Mouse (Mus musculus): Measurements from ENCODE around the gene Fnip2. TPM values are rescaled to one million over a fixed set of nuclear protein-coding genes. Genes with fewer than 3 reads are reported as not detected.
A peak's percentile ranks its signal among the peaks of the same experiment; 100 is the strongest.

Fnip2 gene
- polyA plus RNA-seq, 1 experiment from 2014 or later = 9.9 TPM

DNA sequence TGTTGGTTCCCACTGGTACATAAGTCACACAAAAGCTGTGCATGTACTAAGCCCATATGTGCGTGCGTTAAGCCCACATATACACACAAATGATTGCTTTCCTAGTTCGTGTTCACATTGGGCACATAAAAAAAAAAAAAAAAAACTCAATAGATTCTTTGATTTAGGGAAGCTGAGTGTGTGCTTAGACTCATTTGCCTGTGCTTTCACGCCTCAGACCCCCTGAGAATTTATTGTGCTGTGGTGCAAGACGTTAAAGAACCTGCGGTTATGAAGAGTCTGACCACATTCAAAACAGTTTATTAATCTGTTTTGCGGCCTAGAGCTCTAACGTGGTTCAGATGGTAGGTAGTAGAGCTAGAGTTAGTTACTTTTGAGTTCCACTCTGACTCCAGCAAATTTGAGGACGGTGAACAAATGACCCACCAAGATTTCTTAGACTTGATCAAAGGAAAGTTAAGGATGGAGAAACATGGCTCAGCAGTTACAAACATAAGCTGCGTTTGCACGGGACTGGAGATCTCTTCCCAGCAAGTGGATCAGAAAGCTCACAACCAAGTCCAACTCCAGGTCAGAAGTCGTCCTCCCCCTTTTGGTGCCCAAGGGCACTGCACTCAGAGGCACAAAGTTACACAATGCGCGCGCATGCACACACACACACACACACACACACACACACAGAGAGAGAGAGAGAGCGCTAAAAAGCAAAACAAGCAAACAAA is 1.2 kb upstream of the Fnip2 start:
- DNase-seq (ENCODE audit: low spot score) = no peak
- peak overlapping the region; percentile 78; the same call in 1 of the 2 replicates for H3K27ac ChIP-seq
- H3K4me2 ChIP-seq (replicated peaks) = peak overlapping the region; percentile 79
- no peaks in the 10 kb centered on the region; the same call in 1 of the 2 replicates for H3K4me1 ChIP-seq (replicated peaks; ENCODE audit: control insufficient read depth, insufficient read depth, low read length)
- 87% methylated on average over 16 of the region's 16 CpGs for WGBS
- no peak for ATAC-seq (ENCODE audit: low FRiP score)
- no peaks in the 10 kb centered on the region for H3K9me3 ChIP-seq (ENCODE audit: control insufficient read depth, low read length)
- H3K27me3 ChIP-seq (ENCODE audit: control insufficient read depth, insufficient read depth, low read length) = no peaks in the 10 kb centered on the region
- H3K36me3 ChIP-seq (replicated peaks; ENCODE audit: control insufficient read depth, insufficient read depth) = no peaks in the 10 kb centered on the region
- H3K4me3 ChIP-seq (replicated peaks; ENCODE audit: low read length) = peak overlapping the region; percentile 71; the same call in 1 of the 2 replicates
- H3K9ac ChIP-seq = peak overlapping the region; percentile 80; the same call in 1 of the 2 replicates

GRCm38 (mm10) chr3:79566716-79567691 is 592 bp downstream of the Fnip2 start:
- WGBS = 3% methylated on average over 53 of the region's 60 CpGs
- peak; percentile 63; the same call in 1 of the 2 replicates for ATAC-seq (ENCODE audit: low FRiP score)
- peak overlapping the region; percentile 71 for H3K4me3 ChIP-seq (replicated peaks; ENCODE audit: low read length)
- no peaks in the 10 kb centered on the region for H3K27me3 ChIP-seq (ENCODE audit: control insufficient read depth, insufficient read depth, low read length)
- H3K9ac ChIP-seq = peak overlapping the region; percentile 80
- H3K4me1 ChIP-seq (replicated peaks; ENCODE audit: control insufficient read depth, insufficient read depth, low read length) = no peaks in the 10 kb centered on the region; the same call in 1 of the 2 replicates
- peak overlapping the region; percentile 78 for H3K27ac ChIP-seq
- no peaks in the 10 kb centered on the region for H3K36me3 ChIP-seq (replicated peaks; ENCODE audit: control insufficient read depth, insufficient read depth)
- peak; percentile 38 for DNase-seq (ENCODE audit: low spot score)
- no peaks in the 10 kb centered on the region for H3K9me3 ChIP-seq (ENCODE audit: control insufficient read depth, low read length)
- H3K4me2 ChIP-seq (replicated peaks) = peak overlapping the region; percentile 79

GRCm38 (mm10) chr3:79564875-79565606 is 2.6 kb downstream of the Fnip2 start:
- Histone ChIP-seq H3K9me3 (ENCODE audit: control insufficient read depth, low read length) (no peaks in the 10 kb centered on the region), H3K27ac (no peak overlapping the region), H3K9ac (no peak overlapping the region), H3K27me3 (ENCODE audit: control insufficient read depth, insufficient read depth, low read length) (no peaks in the 10 kb centered on the region), H3K36me3 (replicated peaks; ENCODE audit: control insufficient read depth, insufficient read depth) (no peaks in the 10 kb centered on the region), H3K4me1 (replicated peaks; ENCODE audit: control insufficient read depth, insufficient read depth, low read length) (no peaks in the 10 kb centered on the region; the same call in 1 of the 2 replicates), H3K4me2 (replicated peaks) (no peak overlapping the region), H3K4me3 (replicated peaks; ENCODE audit: low read length) (no peak overlapping the region)
- WGBS = 87% methylated on average over 10 of the region's 10 CpGs
- DNase-seq (ENCODE audit: low spot score) = no peak
- no peak for ATAC-seq (ENCODE audit: low FRiP score)

DNA sequence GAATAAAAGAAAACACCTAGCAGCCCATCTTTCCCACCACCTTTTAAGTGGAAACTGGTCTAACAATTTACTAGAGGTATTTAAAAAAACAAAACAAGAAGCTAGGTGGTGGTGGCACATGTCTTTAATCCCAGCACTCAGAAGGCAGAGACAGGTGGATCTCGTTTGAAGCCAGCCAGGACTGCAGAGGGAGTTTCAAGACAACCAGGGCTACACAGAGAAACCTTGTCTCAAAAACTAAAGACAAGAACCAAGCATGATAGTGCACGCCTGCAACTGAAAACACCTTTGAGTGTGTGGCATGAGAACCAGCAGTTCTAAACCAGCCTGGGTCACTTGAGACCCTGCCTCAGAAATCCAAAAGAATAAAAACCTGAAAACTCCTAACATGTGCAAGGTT is 4.1 kb downstream of the Fnip2 start:
- Histone ChIP-seq H3K4me1 (replicated peaks; ENCODE audit: control insufficient read depth, insufficient read depth, low read length) (peaks cover 3% of the 10 kb centered on the region; the same call in 1 of the 2 replicates), H3K36me3 (replicated peaks; ENCODE audit: control insufficient read depth, insufficient read depth) (no peaks in the 10 kb centered on the region), H3K9ac (no peak overlapping the region), H3K27me3 (ENCODE audit: control insufficient read depth, insufficient read depth, low read length) (no peaks in the 10 kb centered on the region), H3K27ac (no peak overlapping the region), H3K4me2 (replicated peaks) (no peak overlapping the region), H3K9me3 (ENCODE audit: control insufficient read depth, low read length) (no peaks in the 10 kb centered on the region), H3K4me3 (replicated peaks; ENCODE audit: low read length) (no peak overlapping the region)
- DNase-seq (ENCODE audit: low spot score) = no peak
- ATAC-seq (ENCODE audit: low FRiP score) = no peak
- WGBS = 83% methylated on average over 2 of the region's 2 CpGs

DNA sequence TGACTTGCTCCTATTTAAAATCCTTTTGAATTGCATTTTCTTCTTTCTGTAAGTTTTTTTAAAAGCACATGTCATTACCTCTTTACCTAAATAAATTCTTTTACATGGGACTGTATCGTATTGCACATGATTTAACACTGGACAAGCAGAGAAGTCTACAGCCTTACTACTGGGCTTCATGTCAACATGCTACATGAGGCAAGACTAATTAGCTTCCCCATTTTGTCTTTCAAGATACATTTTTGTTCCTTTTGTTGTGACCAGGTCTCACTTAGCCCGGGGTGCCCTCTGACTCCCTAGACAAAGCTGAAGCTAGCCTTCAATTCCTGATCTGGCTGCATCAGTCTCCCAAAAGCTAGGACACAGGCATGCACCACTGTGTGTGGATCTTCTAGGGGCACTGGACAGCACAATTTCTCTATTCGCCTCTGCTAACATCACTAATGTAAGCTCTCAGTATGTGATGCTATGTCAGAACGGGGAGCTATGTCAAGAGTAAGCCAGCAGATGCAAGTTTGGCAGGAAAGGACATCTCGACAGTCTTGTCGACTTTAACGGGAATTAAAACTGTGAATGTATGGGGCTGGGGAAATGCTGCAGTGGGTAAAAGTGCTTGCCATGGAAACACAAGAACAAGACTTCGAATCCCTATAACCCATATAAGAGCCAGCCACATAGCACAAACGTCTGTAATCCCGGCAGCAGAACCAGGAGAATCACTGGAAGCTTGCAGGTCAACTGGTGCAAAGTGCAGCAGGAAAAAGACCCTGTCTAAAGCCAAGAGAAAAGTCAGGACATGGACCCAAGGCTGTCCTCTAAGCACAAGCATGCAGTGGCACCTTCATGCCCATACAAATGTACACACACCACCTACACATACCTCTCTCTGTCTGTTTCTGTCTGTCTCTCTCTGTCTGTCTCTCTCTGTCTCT is 5.5 kb downstream of the Fnip2 start:
- H3K9ac ChIP-seq = no peak overlapping the region
- H3K9me3 ChIP-seq (ENCODE audit: control insufficient read depth, low read length) = no peaks in the 10 kb centered on the region
- ATAC-seq (ENCODE audit: low FRiP score) (no peak), DNase-seq (ENCODE audit: low spot score) (no peak)
- no peaks in the 10 kb centered on the region for H3K27me3 ChIP-seq (ENCODE audit: control insufficient read depth, insufficient read depth, low read length)
- WGBS = 75% methylated on average over 10 of the region's 10 CpGs
- H3K4me3 ChIP-seq (replicated peaks; ENCODE audit: low read length) = no peak overlapping the region
- H3K4me1 ChIP-seq (replicated peaks; ENCODE audit: control insufficient read depth, insufficient read depth, low read length) = peaks cover 3% of the 10 kb centered on the region; the same call in 1 of the 2 replicates
- no peak overlapping the region for H3K27ac ChIP-seq
- H3K4me2 ChIP-seq (replicated peaks) = no peak overlapping the region
- H3K36me3 ChIP-seq (replicated peaks; ENCODE audit: control insufficient read depth, insufficient read depth) = no peaks in the 10 kb centered on the region

DNA sequence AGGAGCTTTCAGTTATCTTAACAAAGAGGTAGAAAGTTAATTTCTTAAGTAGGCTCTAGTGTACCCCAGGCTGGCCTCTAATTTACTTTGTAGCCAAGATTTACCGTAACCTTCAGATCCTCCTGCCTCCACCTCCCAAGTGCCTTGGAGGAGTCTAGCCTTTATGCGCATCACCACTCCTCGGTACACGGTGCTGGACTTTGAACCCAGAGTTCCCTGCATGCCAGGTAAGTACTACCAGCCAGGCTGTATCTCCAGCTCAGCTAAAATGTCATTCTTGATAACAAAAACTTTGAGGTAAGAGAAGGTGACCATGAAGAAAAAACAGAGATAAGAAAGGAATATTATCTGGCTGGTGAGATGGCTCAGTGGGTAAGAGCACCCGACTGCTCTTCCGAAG is 7.0 kb downstream of the Fnip2 start:
- ATAC-seq (ENCODE audit: low FRiP score) (no peak), DNase-seq (ENCODE audit: low spot score) (no peak)
- H3K36me3 ChIP-seq (replicated peaks; ENCODE audit: control insufficient read depth, insufficient read depth) = no peaks in the 10 kb centered on the region
- H3K4me2 ChIP-seq (replicated peaks) = no peak overlapping the region
- H3K9me3 ChIP-seq (ENCODE audit: control insufficient read depth, low read length) = no peaks in the 10 kb centered on the region
- H3K27ac ChIP-seq = no peak overlapping the region
- no peak overlapping the region for H3K4me3 ChIP-seq (replicated peaks; ENCODE audit: low read length)
- H3K4me1 ChIP-seq (replicated peaks; ENCODE audit: control insufficient read depth, insufficient read depth, low read length) = 0 out of 2 replicates have a peak, but pooled peaks cover 3% of the 10 kb centered on the region
- no peaks in the 10 kb centered on the region for H3K27me3 ChIP-seq (ENCODE audit: control insufficient read depth, insufficient read depth, low read length)
- WGBS = 98% methylated on average over 6 of the region's 6 CpGs
- H3K9ac ChIP-seq = no peak overlapping the region

DNA sequence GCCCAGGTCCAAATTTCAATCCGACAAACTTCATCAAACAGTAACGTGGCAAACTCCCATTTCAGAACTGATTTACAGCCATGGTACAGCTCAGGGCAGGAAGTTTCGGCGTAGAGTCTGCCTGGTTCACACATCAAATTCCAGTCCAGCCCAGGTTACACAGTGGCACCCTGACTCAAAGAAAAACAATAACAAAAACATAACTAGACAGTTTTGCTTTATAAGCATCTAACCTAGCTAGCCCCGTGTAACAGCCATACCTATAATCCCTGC is 7.9 kb downstream of the Fnip2 start:
- H3K27ac ChIP-seq = peak overlapping the region; percentile 44; the same call in 1 of the 2 replicates
- H3K27me3 ChIP-seq (ENCODE audit: control insufficient read depth, insufficient read depth, low read length) = no peaks in the 10 kb centered on the region
- no peaks in the 10 kb centered on the region for H3K9me3 ChIP-seq (ENCODE audit: control insufficient read depth, low read length)

GRCm38 (mm10) chr3:79559021-79559772 is 8.4 kb downstream of the Fnip2 start:
- 71% methylated on average over 9 of the region's 9 CpGs for WGBS
- peak overlapping the region; percentile 44; the same call in 1 of the 2 replicates for H3K27ac ChIP-seq
- H3K4me3 ChIP-seq (replicated peaks; ENCODE audit: low read length) = no peak overlapping the region
- H3K4me2 ChIP-seq (replicated peaks) = no peak overlapping the region
- no peaks in the 10 kb centered on the region for H3K9me3 ChIP-seq (ENCODE audit: control insufficient read depth, low read length)
- 0 out of 2 replicates have a peak, but pooled peaks cover 3% of the 10 kb centered on the region for H3K4me1 ChIP-seq (replicated peaks; ENCODE audit: control insufficient read depth, insufficient read depth, low read length)
- DNase-seq (ENCODE audit: low spot score) (no peak), ATAC-seq (ENCODE audit: low FRiP score) (peak; percentile 58; the same call in 1 of the 2 replicates)
- no peaks in the 10 kb centered on the region for H3K36me3 ChIP-seq (replicated peaks; ENCODE audit: control insufficient read depth, insufficient read depth)
- no peak overlapping the region for H3K9ac ChIP-seq
- no peaks in the 10 kb centered on the region for H3K27me3 ChIP-seq (ENCODE audit: control insufficient read depth, insufficient read depth, low read length)

More for the DNA sequence above, 7.9 kb downstream of the Fnip2 start:
- no peaks in the 10 kb centered on the region for H3K36me3 ChIP-seq (replicated peaks; ENCODE audit: control insufficient read depth, insufficient read depth)
- 87% methylated on average over 5 of the region's 5 CpGs for WGBS
- no peak for ATAC-seq (ENCODE audit: low FRiP score)
- H3K4me1 ChIP-seq (replicated peaks; ENCODE audit: control insufficient read depth, insufficient read depth, low read length) = 0 out of 2 replicates have a peak, but pooled peaks cover 3% of the 10 kb centered on the region
- H3K9ac ChIP-seq = no peak overlapping the region
- DNase-seq (ENCODE audit: low spot score) = no peak
- H3K4me2 ChIP-seq (replicated peaks) = no peak overlapping the region
- no peak overlapping the region for H3K4me3 ChIP-seq (replicated peaks; ENCODE audit: low read length)

Data from hindbrain, embryonic 14.5 days (tissue).